Mouse (Mus musculus) kidney, adult 9 months (tissue): ENCODE data around the gene Dysf.
A peak's percentile ranks its signal among the peaks of the same experiment; 100 is the strongest.

ENCODE experiments used
- DNase-seq: peaks from one replicate; pipeline ENCODE4 v3.0.0; 2022

The Dysf gene

DNA sequence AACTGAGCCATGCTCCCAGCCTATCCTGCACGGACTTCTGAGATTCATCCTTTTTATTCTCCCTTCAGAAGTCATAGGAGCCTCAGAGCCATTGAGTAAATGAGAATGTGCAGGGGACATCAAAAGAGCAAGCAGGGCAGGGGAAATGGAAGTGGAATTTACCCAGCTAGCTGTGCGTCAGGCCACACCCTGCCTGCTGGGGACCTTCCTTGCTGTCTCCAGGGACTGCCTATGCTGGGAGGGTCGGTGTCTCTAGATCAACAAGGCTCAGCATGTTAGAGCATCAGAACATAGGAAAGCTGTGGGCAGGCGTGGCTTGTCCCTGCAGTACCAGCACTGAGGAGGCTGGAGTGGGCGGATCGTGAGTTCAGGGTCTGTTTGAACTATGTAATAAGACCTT, 42.6 kb downstream of the Dysf start:
- peak; percentile 34 for DNase-seq

DNA sequence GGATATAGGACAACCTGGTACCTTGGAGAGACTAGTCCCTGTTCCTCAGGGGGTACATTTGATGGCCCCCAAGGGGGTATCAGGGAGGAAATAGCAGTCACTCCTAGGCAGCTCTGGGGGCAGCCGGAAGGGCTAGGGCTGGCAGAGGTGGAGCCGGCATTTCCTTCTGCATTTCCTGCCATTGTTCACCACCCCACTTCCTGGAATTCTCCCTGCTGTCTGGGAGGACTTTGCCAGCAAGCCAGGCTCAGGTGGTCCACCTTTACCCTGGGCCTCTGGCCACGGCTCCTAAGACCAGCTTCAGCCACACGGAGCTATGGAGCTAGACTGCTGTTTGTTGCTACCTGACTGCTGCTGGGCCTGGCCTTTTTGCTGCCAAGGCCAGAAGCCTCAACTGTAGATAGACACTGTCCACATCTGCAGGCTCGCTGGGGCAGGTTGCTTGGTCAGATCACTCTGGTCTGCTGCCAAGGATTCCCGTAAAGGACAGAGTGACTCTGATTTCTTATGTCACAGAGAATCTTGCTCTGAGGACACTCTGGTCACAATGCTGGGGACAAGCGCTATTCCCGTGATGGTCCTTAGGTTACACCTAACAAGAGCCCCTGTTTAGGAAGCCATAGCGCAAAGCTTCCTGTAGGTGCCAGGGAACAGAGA, 45.6 kb downstream of the Dysf start:
- DNase-seq, result peak; percentile 53

DNA sequence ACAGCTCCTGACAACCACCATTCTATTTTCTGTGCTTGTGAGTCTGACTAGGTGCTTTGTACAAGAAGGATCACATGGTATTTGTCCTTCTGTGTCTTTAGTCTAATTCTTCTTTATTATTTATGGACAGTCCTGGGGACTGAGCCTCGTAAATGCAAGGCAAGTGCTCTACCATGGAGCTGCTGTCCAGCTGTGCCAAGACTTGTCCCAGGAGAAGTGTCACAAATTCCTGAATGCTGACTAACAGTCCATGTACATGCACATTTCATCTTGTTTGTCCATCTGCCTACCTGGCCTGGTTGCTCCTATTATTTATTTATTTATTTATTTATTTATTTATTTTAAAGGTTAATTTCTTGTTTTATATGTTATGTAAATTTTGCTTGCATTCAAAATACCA, 47.2 kb downstream of the Dysf start:
- no peak for DNase-seq

DNA sequence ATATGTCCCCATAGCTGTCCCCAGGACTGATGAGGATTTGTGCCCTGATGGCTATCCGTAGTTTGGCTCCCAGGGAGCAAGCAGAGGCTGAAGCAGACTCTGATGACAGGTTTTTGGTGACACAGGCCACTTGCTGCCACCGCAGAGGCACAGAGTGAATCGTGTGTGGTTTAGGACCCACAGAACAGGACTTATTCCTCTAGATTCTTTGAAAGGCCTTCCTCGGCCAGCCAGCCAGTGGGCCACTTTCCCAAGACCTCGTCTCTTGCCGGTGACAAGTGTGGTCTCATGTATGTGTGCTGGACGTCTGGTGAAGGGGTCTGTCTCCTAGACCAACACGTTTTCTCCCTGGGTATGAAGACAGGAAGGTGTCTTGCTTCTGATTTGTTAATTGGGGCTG, 48.8 kb downstream of the Dysf start:
- no peak for DNase-seq

DNA sequence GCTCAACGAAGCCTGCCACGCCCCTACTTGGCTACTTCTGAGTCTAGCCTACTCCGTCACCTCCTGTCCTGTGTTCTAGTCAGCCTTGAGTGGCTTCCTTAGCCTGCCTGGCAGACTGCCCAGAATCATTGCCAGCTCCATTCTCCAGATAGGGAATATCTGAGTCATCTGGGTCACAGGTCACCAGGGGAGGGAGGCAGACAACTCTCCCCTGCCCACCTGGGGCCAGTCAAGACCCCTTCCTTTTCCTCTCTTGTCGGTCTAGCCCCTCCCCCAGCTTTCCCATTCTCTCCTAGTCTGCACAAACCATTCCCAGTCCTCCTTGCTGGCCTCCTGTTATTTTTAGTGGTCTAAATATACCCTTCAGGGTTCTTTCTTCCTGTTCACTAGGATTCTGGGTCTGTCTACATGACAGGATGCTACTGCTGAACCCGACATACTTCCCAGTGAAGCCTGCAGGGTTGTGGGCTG, 50.3 kb downstream of the Dysf start:
- peak; percentile 79 for DNase-seq

DNA sequence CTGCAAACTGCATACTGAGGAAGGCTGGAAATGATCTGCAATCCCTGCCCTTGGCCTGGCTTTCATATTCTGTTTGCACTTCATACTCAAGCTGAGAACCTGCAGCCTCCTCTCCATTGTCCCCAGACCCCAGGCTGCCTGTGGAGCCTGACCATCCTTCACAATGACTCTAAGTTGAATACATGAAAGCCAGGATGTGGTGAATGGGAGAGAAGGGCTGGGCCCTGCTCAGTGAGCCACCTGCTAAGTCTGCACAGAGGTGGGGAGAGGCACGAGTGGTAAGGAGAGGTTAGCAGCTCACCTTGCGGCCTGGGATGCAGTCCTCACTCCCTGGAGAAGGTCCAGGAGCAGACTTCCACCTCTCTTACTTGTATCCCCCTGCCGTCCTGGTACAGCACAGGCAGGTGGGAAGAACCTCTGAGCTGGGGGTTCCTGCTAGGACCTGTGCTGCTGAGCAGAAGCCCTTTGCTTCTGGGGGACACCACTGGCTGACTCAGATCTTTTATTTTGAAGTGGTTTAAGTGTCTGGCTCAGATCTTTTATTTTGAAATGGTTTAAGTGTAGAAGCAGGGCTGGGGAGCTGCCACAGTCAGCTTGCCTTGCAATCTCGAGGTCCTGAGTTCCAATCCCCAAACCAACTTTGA, 51.5 kb downstream of the Dysf start:
- DNase-seq, result no peak

DNA sequence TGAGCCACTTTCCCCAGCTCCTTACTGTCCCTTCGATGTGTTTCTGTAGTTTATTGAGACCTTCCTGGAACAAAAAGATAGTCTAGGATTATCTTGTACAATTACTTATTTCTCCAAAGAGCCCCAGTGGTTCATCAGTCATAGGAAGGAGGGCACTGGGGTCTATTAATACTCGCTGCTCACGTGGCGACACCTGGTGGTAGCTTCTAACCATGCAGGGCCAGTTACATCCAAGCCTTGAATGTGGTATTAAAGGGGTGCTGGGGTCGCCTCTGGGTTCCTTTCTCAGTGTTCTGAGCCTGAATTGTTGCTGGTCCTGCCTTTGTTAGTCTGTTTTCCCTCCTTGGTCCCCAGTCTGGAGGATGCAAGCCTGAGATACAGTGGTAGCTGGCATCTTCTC, 52.9 kb downstream of the Dysf start:
- peak; percentile 61 for DNase-seq

DNA sequence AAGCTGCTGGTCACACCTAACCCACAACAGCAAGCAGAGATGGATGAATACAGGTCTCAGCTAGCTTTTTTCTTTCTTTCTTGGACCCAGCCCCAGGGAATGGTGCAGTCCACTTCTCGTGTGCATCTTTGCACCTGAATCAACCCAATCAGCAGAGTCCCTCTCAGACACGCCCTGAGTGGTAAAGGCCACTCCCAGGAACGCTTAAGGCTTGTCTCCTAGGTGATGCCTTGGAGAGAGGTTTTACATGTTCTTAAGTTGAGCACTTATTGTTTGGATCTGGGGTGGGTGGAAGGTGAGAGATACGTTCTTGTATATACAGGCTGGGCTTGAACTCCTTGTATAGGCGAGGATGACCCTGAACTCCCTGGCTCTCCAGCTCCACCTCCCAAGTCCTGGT, 54.2 kb downstream of the Dysf start:
- no peak for DNase-seq

DNA sequence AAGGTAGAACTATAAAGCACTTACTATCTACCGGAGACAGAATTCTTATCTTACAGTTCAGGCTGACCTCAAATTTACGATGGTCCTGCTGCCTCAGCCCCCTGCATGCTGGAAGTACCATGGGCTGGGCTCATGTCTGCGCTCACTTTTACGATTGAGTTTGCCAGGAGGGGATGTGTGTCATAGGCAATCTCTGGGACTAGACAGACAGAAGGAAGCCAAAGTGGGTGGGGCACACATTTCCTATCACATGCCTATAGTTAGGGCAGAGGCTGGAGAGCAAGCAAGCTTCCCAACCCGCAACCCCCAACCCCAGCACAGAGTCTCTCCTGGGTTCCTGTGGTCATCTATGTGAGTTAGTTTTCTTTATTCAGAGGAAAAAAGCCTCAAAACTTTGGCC, 59.8 kb downstream of the Dysf start:
- DNase-seq, result peak; percentile 36

DNA sequence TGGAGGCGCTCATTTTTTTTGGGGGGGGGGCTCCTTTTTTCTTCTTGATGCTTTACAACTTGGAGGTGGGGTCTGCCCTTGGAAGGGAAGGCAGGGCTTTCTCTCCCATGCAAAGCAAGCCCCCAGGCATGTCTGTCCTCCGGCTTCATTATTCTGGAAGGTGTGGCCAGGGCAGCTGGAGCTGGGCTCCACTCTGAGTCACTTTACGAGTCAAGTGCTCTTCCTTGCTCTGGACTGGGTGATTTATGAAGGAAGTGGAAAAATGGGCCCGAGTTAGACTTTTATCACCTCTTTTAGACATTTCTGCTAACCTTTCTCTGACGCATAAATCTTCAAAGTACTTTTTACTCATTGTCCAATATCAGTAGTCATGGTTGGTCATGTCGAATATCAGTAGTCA, 61.9 kb downstream of the Dysf start:
- DNase-seq, result no peak

DNA sequence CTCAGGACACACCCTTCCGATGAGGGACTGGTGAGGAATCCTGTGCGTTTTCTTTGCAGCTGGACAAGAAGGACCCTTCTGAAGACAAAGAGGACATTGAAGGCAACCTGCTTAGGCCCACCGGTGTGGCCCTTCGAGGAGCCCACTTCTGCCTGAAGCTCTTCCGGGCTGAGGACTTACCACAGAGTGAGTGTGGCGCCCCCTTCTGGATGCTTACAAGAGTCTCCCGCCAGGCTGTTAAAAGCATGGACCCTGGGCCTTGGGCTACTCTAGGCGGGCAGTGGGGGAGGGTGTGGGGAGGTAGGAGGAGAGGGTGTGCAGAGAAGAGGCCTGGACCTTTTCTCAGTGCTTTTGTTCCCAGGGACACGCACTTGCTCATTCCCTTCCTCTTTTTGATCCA, 64.2 kb downstream of the Dysf start:
- no peak for DNase-seq

DNA sequence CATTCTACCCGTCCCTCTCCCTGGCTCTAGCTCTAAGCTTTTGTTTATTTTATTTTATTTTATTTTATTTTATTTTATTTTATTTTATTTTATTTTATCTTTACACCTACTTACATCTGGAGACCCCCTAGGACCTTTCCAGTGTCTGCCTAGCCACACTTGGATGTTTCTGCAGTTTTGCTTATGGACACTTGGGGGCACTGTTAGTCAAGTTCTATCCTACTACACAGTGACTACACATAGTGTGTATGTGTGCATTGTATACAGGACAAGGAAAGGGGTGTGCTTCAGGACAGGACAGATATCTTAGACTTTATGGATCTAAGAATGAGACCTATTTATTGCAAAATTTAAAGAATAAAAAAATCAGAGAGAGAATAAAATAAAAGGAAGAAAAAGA, 69.8 kb downstream of the Dysf start:
- DNase-seq, result no peak

DNA sequence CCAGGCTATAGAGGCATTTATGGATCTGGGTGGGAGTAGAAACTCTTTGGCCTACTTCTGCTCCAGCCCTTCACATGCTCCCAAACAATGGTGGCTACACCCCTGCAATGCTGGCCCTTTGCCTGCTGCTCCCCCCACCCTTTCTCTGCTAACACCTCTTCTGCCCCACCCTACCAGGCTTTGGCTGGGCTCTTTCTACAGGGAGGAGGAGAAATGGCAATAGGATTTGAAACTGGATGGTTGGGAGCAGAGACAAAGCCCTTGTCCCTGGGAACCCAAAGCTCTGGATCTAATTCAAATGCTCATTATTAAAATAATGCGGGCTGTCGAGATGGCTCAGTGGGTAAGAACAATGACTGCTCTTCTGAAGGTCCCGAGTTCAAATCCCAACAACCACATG, 72.2 kb downstream of the Dysf start:
- no peak for DNase-seq

DNA sequence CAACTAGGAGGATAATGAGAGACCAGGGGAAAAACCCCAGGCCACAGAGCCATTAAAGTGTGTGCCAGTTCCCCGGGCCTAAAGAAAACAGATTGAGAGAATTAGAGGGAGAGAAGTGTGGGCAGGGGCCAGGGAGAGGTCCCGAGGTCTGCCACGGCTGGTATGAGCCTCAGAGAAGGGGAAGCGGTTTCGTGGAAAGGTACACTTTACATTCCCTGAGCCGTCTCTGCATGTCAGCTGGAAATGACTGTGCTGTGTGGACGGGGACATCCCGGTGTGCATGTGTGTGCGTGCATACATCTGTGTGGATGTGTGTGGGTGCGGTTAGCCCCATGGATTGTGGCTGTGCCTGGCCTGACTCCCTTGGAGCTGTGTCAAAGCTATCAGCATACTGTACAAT, 76.4 kb downstream of the Dysf start:
- no peak for DNase-seq

DNA sequence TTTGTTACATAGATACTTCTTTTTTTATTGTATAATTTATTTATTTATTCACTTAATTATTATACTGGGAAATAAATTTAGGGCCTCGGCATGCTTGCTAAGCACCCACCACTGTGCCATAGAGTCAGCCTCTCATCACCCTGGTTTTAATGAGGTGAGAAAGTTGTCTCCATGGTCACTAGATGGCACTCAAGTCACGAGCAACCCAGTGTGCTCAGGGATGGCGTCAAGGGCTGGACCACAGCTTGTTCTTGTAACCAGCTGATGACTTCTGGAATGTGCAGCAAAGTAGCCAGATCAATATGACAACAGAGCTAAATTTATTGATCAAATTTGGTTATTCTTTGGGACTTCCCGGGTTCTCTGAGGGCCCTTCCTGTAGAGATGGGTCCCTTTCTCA, 85.1 kb downstream of the Dysf start:
- DNase-seq, result peak; percentile 40

DNA sequence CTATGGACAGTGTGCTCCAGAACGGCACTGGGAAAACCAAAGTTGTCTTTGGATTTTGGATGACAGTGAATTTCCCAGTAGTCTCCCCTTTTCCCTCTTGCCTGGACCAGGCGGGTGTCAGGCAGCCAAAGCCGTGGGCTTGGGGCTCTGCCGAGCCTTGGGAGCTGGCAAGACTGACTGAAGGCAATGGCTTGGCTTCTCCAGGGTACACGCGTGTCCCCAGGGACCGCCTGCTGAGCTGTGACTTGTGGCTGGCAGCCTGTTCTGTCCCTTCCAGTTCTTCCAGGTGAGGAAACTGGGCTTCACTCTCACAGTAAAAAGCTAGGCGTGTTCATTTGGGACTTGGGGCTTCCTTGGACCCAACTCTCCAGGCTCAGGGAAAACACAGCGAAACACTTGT, 86.1 kb downstream of the Dysf start:
- no peak for DNase-seq

DNA sequence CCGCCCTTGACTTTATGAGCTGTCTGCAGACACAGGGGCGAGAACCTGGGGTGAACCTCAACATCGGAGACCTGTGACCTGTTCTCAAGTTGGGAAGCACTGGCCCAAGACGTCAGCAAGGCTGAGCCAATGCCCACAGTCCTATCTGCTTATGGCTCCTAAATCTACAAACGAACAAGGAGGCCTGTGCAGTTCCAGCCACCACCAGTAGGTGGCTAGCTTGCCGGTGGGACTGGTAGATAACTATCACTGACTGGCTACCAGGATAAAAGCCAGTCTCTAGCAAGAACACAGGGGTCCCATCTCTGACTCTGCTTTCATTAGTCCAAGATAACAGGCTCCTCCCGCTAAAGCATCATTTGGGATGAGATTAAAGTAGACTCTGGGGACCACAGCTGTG, 86.6 kb downstream of the Dysf start:
- peak; percentile 76 for DNase-seq

DNA sequence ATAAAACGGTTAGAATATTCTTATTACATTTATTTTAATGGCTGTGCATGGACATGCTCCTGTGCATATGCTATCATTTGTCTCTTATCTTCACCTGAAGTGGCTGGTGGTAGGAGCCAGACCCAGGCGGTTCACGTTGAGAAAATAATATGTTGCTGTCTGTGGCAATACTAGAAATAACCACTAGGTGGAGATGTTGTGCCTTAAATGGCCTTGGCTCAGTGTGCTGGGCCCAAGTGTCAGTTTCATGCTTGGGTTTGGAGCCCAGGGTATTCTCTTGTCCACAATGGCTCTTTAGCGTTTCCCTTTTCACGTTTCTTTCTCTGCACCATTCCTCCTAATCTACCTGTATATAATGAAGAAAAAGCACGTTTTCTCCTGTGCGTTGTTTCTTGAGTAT, 87.5 kb downstream of the Dysf start:
- DNase-seq, result peak; percentile 82

DNA sequence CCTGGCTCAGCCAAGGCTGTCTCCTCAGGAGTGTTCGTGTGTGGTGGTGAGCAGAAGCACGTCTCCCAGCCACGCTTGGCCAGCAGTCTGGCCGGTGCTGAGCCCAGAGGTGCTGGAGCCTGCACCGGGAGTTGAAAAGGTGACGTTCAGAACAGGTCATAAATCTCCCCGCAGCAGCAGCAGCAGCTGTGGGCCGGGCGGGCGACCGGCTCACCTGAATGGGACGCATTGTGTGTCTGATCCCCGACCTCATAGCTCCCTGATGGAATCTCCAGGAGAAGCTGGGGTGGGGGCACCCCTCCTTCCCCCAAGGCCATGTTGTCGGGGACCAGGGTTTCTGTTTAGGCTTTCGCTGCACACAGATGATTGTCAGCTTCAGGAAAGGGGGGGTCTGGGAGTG, 93.6 kb downstream of the Dysf start:
- no peak for DNase-seq

DNA sequence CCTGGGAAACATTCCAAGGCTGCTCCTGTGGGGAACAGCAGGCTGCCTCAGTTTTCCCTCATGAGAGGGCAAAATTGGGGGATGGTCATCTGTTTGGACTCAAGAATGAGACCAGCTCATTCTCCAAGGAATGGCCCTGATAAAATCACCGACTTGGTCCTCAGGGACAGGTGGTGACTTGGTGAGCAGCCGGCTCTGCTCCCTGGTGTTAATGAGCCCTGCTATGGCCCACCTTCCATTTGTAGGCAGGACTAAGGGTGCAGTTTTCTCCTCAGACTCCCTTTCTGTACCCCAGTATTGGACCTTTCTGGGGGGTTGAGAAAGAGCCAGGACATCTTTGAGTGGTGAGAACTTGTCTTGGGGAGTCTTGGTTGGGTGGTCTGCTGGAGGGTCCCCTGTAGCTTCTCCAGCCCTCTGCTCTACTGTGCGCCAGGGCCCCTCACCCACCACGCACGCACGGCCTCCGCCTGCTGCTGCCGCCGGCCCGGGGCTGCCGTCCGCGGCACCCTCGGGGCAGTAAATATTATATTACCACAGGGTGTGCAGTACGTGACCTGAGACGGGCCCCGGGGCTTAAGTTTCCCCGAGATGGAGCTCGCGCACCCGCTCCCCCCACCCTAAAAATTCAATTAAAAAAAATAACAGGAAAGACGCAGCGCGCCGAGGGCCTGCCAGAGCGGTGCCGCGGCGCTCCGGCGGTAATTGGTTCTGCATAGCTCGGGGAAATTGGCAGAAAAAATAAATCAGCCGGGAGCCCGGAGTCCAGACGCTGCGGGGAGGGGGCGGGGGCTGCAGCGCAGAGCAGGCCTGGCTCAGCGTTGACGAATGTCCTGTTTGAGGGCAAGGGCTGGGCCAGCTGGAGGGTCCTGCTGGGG, 97.0 kb downstream of the Dysf start:
- DNase-seq, result no peak

DNA sequence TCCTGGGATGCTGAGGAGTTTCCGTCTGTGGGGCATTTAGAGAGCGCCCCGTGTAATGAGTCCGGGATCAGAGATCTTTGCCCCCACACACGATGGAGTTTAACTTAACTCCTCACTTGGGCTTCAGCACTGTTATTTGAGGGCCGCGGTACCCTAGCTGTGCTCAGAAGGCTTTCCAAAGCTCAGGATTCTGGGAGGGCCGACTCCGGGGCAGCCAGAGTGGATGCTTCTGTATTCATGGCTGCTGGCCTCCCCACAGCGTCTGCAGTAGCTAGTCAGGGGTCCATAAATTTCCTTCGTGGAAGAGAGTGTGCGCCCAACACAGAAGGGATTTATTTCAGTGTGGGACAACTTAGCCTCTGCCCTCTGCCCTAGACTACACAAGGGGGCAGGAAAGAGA, 97.7 kb downstream of the Dysf start:
- no peak for DNase-seq

DNA sequence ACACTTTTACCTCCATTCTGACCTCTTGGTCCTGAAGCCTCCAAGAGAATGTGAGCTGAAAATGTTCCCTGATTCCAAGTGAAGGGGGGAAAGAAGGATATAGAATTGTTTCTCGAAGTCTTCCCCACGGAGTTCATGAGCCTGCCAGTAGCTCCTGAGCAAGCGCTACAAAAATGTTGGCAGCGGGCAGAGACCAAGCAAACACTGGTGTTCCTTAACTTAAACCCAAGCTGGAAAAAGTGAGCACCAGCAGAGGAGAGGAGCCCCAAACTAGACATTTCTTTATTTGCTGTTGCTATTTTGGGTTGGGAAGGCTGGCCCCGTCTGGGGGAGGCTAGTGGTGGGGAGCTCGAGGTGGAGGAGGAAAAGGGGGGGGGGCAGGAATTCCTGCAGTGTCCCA, 102.0 kb downstream of the Dysf start:
- no peak for DNase-seq

DNA sequence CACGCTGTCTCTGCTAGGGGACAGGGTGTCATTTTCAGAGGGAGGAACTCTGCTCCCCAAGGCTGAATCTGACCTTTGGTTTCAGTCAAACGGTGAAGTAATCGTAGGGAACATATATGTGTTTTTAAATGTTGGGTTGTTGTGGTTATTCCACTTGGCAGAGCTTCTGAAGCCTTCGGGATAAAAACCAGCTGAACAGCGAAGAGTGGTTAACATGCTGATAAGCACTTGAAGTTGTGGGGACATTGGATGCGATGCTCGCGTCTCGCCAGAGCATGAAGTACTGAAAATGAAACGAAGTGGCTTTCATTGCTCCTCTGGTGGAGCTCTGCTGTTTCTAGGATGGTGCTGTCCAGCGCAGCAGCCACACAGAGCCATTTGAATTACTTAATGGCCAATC, 102.7 kb downstream of the Dysf start:
- DNase-seq, result no peak
